Mouse (Mus musculus) erythroblast, embryonic 14.5 days (primary cell): ENCODE measurements around the gene Rasgrp2.

Experiments used
- GATA1 ChIP-seq: IDR thresholded peaks from 2 replicates; pipeline ENCODE4 v1.6.1; 2012; ENCODE audit warnings: low read length, inconsistent platforms, mixed read lengths
- TAL1 ChIP-seq: IDR thresholded peaks from 3 replicates; pipeline ENCODE4 v1.6.1; 2012; ENCODE audit warnings: low read length, inconsistent platforms, mixed read lengths

DNA sequence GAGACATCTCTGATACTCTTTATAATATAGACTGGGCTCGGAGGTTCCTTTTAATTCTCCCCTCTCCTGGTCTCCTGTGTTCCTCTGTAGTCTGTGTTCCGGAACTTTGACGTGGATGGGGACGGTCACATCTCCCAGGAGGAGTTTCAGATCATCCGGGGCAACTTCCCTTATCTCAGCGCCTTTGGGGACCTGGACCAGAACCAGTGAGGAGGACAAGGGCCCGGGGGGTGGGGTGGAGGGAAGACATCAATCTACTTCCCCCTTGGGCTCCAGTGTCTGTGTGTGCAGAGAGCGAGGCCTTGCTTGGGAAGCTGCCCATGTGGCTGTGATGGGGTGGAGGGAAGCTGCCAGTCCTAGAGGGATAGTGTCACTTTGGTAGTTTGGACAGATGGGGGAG lies 9.6 kb downstream of the Rasgrp2 start:
- TF ChIP-seq GATA1 (no peak), TAL1 (no peak)
